Mouse (Mus musculus) neural tube, embryonic 10.5 days (tissue): ENCODE results near the gene Ssbp2.

Experiments used
- DNase-seq: peaks from one replicate; pipeline ENCODE4 v3.0.0-alpha.2; 2017; ENCODE audit warnings: low spot score; ENCODE audit errors: extremely low spot score

Gene Ssbp2

DNA sequence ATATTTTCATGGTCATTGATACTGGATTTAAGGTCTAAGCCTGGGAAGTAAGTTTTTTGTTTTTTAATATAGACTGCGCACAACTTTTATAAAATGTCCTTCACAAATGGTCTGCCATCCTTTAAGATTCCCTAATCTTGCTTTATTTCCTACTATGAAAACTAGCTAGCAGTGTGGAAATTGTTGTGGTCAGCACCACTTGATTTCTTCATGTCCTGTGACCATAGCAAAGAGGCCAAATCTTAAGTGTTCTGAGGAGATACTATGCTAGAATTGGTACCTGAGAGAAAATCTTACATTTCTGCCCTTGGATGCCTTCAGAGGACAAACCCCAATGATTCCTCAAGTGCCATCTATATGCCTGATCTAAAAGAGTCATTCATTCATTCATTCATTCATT lies 60.9 kb downstream of the Ssbp2 start:
- no peak for DNase-seq

DNA sequence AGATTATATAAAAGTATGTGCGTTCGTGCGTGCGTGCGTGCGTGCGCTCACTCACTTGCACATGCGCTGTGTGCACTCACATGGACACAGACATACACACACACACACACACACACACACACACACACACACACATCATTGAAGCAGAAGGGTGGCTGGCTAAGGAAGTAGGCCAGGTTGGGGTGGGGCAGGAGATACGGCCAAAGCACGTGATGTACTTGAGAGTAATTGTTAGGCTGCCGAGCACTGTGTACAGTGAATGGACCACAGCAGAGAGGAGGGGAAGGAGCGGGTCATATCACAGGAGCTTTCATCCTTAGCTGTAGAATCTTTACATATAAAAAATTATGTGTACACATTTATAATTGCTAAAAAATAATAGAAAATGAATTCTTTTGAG lies 66.0 kb downstream of the Ssbp2 start:
- no peak for DNase-seq

DNA sequence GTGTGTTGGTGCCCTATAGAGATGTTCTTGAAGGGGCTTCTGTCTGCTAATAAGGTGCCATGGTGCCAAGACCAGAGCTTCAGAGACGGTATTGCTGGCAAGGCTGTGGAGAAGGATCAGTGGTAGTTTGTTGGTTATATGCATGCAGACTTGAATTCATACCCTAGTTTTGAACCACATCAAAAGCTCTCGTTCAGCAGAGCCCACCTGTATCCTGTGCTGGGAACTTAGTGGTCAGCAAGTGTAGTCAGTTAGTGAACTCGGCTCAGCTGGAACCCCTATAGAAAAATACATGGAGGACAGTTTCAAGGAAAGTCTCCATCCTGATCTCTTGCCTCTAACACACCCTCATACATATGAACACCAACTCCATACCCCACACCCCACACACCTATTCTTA lies 69.7 kb downstream of the Ssbp2 start:
- DNase-seq: no peak

DNA sequence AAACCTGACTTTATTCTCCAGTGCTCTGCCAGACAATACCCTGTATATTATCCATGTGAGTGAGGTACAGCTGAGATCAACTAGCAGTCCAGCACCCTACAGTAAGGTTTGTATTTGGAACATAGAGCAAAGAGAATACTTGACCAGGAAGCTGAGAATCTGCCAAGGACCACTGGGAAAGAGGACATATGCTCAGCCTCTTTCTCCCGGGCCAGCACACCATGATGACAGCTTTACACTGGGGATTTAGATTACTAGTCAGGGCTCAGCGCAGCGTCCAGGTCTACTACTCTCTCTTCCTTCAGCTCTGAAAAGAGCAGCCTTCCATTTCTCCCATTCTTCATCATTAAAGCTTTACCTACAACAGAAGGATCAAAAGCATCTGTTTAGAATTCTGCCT lies 76.6 kb downstream of the Ssbp2 start:
- no peak for DNase-seq

DNA sequence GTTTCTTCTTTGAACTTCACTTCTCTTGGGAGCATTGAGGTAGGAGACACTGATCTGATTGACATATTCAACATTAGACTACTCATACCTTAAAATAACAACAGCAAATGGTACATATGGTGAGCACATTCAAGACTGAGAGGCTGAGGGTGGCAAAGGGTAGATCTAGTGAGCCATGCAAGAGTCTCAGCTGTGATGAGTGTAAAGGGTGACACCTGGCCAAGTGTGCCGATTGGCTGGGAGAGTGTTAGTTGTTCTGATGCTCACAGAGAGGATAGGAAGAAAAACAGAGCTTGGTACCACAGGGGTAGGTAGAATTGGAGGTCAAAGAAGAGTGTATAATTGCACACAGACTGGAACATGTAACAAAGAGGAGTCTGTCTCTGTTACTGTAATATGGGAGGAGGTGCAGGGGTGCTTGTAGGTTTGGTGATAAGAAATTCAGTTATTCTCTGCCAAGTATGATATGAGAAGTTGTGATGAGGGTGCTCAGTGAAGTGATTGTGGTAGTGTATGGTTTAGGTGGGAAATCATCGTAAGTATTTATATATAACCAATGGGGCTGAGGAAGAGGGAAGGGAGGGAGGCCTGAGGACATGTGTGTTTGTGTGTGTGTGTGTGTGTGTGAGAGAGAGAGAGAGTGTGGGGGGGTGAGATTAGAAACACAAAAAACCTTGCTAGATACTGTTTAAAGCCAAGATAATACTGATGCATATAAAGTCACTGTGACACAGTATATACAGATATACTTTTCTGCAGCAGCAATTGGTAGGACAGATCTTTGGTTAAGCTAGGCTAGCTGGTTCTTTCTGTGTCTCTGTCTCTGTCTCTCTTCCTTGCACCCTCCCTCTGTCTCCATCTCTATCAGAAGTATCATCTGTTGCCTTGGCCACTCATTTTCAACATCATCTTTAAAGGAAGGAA lies 80.3 kb downstream of the Ssbp2 start:
- no peak for DNase-seq

DNA sequence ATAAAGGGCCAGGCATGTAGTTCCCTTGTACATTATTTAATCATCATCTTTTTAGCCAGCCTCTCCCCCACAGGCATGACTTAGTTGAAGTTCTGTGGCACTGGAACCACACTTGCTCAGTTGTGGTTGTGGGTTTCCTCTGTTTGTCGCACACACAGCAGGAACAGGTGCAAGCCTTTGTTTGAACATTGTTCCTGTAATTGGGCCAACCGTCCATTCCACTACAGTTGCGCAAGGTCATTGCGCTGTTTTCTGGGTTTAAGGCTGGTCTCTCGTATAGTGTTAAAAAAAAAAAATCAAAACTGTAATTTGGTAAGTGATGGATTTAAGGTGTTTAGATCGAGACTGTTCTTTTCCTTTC lies 81.0 kb downstream of the Ssbp2 start:
- DNase-seq: no peak

DNA sequence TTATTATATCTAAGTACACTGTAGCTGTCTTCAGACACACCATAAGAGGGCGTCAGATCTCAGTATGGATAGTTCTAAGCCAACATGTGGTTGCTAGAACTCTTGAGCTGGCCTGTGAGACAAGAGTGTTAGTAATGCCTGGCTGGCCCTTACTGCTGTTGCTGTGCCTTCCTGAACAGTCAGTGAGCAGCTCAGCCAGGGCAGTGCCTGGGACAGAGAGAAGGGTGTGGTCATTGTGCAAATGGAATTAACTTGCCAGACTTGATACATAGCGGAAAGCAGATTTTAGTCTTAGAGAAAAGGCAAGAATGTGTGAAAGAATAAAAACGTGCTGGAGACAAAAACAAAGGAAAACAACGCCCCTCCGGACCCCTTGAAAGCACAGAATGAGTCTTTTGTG lies 83.5 kb downstream of the Ssbp2 start:
- DNase-seq: no peak

DNA sequence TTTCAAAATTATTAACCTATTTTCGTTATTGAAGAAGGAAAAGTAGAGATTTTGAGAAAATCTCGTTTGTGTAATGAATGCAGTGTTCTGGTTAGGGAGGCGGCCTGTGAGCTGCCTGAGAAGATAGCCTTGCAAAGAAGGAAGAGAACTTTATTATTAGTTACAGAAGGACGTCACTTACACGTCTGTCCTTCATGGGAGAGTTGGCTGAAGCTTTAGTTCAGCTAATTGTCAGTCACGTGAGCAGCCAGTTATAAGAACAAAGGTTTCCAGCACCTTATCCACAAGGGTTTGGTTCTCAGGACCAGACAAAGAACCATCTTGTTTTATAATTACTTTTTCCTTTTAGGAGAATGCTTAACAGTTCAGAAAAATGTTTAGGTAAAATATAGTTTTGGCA lies 104.0 kb downstream of the Ssbp2 start:
- DNase-seq: no peak

DNA sequence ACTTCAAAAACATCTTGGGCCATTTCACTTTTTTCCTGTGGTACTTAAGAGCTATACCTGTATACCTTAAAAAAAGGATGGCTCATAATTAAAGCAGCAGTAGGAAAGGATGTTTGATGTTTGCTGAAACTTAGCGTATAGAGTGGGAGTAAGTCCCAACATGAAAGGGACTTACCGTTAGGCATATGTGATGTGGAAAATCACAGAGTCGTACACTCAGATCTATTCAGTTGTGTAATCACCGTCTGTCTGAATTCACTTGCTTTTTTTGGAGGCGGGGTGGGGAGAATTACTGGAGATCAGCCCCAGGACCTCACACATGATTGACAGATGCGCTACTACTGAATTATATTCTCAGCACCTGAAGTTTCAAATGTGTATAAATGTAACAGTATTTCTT lies 104.7 kb downstream of the Ssbp2 start:
- no peak for DNase-seq

DNA sequence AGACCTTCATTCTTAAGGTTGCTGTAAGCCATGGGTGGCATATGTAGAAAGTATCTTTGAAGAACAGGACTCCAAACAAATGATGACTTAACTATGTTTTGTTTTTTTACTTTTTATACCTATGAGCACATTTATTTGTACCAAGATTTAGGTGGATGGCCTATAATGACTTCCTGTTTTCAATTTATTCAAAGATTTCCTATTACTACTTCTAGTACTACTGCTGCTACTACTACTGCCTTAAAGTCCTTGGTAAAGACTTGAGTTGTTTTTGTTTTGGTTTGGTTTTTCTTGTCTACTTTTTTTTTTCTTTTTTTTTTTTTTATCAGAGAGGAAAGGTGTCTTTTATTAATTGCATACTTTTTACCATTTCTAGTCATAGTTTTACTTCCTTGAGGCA lies 121.4 kb downstream of the Ssbp2 start:
- no peak for DNase-seq

DNA sequence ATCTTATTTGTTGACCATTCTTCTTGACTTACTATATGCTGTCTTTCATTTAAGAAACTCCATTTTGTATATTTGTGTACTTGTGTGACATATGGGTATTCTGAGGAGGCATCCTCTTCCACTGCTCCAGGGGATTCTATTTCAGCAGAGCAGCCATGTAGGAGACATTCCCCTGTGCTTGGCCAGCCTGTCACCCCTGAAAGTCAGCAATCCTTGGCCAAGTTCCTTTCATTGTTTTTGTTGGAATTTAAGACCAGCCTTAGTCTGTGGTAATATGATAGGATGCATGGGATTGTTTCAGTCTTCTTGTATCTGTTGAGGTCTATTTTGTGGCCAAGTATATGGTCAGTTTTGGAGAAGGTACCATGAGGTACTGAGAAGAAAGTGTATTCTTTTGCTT lies 122.1 kb downstream of the Ssbp2 start:
- DNase-seq: no peak

DNA sequence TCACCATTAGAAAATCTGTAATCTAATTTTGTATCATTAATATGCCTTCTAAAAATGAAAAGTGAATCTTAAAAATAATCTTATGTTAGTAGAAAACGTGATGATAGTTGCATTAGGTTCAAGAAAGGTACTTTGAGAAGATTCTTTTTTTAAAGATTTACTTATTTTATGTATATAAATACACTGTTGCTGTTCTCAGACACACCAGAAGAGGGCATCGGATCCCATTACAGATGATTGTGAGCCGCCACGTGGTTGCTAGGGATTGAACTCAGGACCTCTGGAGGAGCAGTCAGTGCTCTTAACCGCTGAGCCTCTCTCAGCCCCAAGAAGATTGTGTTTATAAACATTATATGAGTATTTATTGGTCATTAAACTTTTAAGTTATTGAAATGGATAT lies 126.3 kb downstream of the Ssbp2 start:
- no peak for DNase-seq

DNA sequence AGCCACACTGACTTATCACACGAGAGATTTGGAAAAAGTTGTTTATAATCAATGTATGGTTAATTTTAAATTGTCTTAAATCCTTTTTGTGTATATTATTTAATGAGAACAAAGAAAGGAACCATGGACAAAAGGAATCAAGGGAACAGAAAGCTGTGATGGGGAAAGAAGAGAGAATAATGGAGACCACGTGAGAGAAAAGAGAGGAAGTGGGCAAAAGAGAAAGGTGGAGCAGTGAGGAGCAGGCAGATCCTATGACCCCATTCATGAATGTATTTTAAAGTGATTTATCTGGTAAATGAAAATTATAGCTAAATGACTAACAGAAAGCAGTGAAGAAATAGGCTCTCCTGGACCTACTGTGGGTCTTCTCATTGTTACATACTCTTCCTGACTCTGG lies 128.4 kb downstream of the Ssbp2 start:
- no peak for DNase-seq

DNA sequence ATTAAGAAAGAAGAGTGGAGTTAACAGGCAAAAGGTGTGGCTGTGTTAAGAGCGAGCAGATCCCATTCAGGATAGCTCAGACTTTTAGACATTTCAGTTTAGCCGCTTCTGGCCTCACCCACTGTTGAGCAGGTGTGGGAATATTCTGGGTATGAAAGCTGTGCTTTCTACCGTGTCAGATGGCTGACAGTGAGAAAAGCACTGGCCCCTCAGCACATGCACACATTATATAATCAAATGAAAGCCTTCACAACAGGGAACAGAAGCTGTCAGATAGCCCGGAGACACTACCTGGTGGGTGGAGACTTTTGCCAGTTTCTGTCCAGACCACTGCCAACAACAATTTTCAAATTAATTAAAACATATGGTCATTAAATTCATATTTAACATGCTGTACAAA lies 131.8 kb downstream of the Ssbp2 start:
- DNase-seq: no peak

DNA sequence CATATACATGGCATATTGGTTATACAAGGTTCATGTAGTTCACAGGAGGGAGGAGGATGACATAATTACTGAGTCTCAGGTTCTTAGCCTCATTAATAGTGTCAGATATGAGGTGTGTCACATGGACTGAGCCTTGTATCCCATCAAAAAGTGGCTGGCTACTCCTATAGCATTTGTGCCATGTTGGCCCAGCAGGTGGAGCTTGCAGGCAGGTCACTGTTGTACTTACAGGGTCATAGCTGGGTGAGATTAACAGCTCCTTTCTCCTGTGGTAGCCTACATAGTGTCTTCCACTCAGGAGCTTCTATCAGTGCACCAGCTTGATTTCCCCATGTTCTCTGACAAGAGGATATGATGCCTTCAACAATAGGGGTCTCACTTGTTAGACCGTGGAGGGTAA lies 135.2 kb downstream of the Ssbp2 start:
- DNase-seq: no peak

DNA sequence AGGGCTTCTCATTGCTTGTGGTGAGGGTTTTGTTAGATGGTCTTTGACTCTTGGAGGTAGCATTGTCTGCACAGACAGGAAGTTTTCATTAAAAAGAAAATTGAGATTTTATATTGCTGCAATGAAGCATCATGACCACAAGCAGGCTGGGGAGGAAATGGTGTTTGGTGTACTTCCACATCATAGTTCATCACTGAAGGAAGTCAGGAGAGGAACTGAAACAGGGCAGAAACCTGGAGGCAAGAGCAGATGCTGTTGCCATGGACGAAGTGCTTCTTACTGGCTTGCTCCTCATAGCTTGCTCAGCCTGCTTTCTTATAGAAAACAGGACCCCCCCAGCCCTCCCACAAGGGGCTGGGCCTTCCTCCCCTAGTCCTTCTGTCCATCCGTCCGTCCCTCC lies 139.5 kb downstream of the Ssbp2 start:
- no peak for DNase-seq

DNA sequence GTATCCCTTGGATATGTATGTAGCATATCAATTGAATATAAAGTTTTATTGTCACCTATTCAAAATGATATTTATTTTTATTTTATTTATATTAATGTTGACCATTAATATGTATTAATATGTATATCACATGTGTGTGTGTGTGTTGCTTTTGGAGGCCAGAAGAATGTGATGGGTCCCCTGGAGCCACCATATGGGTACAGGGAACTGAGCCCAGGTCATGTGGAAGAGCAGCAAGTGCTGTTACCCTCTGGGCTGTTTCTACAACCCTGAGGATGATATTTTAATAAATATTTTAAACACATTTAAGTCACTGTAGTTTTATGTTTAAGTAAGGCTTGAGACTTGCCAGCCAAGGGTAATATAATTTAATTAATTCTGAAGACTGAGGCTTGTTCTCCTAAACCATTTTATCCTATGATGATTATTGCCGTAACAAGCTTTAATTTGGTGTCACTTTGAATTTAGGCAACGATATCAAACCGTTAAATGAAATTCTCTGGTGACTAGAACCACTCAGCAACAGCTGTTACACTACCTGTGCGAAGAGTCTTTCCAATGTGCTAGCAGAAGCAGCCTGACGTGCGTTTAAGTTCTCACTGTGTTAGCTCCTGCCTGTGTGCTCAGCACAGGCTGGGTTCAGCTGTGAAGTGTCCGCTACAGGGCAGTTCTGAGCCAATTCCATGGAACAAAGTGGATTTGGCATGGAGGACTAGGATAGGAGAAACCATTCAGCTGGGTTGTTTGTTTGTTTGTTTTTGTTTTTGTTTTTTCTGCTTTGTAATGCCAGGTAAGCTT lies 145.2 kb downstream of the Ssbp2 start:
- no peak for DNase-seq

DNA sequence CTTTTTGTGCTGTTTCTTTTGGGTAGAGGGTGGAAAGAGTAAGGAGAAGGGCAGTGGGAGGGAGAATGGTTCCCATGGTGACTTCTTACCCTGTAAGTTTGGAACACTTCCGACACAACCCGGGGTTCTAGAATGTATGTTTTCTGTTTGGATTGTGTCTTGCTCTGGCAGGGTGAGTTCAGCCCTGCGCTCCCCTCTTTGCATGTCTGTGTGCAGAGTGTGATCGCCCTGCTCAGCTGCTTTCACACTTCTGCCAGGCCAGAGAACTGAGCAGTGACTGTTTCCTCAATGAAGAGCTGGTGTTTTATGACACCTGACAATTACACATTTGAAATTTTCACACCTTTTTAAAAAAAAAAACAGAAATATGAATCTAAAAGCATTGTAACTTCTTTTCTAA lies 150.5 kb downstream of the Ssbp2 start:
- DNase-seq: no peak

DNA sequence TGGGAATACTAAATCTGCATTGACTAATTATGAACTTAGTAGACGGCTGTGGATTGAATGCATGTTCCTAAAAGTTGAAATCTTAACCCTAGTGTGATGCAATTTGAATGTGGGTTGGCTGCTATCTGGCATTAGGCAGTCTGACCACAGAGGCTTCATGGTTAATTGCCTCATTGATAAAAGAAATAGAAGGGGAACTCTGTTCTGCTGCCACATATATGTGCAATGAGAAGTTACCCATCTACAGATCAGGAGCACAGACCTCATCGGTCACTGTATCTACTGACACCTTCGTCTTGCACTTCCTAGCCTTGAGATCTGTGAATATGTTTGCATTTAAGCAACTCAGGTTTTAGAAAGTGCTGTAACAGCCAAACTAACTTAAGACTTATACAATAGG lies 151.8 kb downstream of the Ssbp2 start:
- DNase-seq: no peak

DNA sequence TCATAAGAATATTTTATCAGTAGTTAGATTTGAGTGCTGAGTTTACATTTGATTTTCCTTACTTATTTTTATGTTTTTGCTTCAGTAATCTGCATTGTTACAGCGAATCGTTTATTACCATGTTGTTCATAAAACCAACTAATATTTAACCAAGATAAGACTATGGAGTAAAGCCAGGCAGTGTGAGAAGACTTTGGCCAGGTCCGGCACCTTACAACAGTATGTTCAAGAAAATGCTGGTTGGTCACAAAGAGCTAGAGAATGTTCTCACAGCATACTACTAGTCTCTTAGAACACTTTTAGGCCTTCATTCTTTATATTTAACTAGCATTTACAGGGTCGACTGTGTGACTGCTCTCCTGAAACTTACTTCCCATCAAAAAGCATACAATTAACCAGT lies 152.5 kb downstream of the Ssbp2 start:
- no peak for DNase-seq

DNA sequence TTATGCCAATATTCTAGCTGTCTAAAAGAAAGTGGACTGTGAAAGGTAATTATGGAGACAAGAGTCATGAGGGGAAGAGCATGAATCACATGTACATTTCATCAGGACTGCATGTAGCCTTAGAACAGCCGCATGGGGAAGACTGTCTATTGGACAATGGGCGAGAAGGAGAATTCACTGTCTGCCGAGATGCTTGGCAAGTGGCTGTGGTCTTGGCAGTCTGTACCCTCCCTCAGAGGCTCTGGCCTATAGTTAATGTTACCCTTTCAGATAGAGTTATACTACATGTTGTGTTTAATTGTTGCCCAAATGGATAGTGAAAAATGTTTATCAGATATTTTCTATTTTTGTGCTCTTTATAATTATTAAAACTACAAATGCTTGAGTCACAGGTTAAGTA lies 156.0 kb downstream of the Ssbp2 start:
- DNase-seq: no peak

DNA sequence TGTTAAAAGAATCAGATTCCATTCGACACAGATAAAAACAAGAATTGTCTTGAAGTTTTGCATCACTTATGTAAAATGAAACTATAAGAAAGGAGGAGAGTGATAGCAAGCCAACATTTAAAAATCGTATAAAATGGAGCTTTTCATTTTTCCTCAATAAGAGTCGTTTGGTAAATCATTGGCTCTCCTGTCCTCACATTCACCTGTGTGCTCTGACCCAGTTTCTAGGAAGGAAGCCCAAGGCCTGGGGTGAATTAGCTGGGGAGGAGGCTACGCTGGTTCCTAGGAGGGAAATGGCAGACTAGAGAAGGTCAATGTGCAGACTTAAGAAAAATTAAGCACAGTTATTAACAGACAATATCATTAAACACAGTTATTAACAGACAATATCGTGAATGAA lies 156.8 kb downstream of the Ssbp2 start:
- DNase-seq: no peak

DNA sequence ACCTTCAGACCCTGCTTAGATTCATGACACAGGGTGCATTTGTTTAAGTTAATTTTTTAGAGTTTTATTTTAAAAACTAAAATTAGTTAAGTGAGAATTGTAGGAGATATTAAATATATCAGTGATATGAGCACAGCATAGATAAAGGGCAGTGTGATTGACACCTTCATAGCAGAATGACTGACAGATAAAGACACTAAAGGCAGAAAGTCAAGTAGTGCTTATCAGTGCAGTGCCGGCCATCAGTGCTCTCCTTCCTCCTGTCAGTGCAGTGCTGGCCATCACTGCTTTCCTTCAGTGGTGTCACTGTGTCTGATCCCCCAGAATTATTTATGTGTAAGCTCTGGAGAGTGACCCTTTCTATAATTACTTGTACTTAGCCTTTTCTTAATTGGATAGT lies 159.3 kb downstream of the Ssbp2 start:
- no peak for DNase-seq
